Mouse (Mus musculus): ENCODE measurements around the gene Gm21969. TPM values are rescaled to one million over a fixed set of nuclear protein-coding genes. Genes with fewer than 3 reads are reported as not detected.
A peak's percentile ranks its signal among the peaks of the same experiment; 100 is the strongest.

Gene Gm21969
- polyA plus RNA-seq, 1 experiment, result 0.02 TPM

DNA sequence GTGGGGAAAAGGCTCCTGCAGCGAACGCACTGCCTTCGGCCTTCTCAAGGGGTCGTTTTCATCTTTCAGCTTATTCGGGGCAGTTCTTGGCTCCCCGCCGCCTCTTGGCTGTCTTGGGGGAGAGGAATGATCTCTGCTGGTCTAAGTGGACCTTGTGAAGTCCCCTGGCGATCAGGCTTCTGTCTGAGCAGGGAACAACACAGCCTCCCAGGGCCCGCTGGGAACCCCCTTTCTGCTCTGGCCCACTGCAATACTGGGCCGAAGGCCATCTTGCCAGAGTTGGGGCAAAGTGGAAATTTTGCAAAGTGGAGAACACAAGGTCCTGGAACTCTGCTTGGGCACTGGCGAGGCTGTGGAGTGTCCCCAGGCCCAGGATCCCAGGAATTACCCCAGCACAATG is 18.3 kb upstream of the Gm21969 start:
- Histone ChIP-seq H3K27me3 (replicated peaks; ENCODE audit: control insufficient read depth, insufficient read depth, low read length) (no peaks in the 10 kb centered on the region), H3K36me3 (ENCODE audit: control insufficient read depth, insufficient read depth, low read length) (no peaks in the 10 kb centered on the region), H3K4me3 (ENCODE audit: insufficient read depth, low read depth, low read length) (no peak overlapping the region), H3K4me1 (ENCODE audit: control insufficient read depth, insufficient read depth, low read length) (peaks cover 13% of the 10 kb centered on the region), H3K27ac (ENCODE audit: insufficient read depth, low read depth, low read length) (no peak overlapping the region)
- TF ChIP-seq POLR2A (IDR thresholded peaks at IDR 0.05; ENCODE audit: low read depth, low read length) (no peak), CTCF (conservative IDR thresholded peaks at IDR 0.05; ENCODE audit: insufficient read depth, insufficient read length, low read depth, low read length) (no peak)
- DNase-seq, result no peak
- 79% methylated on average over 11 of the region's 11 CpGs for WGBS

- no peaks in the 10 kb centered on the region for H3K27me3 ChIP-seq (replicated peaks; ENCODE audit: control insufficient read depth, insufficient read depth, low read length)
- peaks cover 13% of the 10 kb centered on the region for H3K4me1 ChIP-seq (ENCODE audit: control insufficient read depth, insufficient read depth, low read length)
- TF ChIP-seq CTCF (conservative IDR thresholded peaks at IDR 0.05; ENCODE audit: insufficient read depth, insufficient read length, low read depth, low read length) (no peak), POLR2A (IDR thresholded peaks at IDR 0.05; ENCODE audit: low read depth, low read length) (no peak)
- H3K27ac ChIP-seq (ENCODE audit: insufficient read depth, low read depth, low read length), result no peak overlapping the region
- no peaks in the 10 kb centered on the region for H3K36me3 ChIP-seq (ENCODE audit: control insufficient read depth, insufficient read depth, low read length)
- WGBS, result 83% methylated on average over 7 of the region's 7 CpGs
- H3K4me3 ChIP-seq (ENCODE audit: insufficient read depth, low read depth, low read length), result no peak overlapping the region
- DNase-seq, result no peak
Measured at GRCm38 (mm10) chr4:139585713-139586112, 17.3 kb upstream of the Gm21969 start.

GRCm38 (mm10) chr4:139587370-139587769 is 15.6 kb upstream of the Gm21969 start:
- DNase-seq, result peak; percentile 69
- Histone ChIP-seq H3K36me3 (ENCODE audit: control insufficient read depth, insufficient read depth, low read length) (no peaks in the 10 kb centered on the region), H3K4me3 (ENCODE audit: insufficient read depth, low read depth, low read length) (no peak overlapping the region), H3K27me3 (replicated peaks; ENCODE audit: control insufficient read depth, insufficient read depth, low read length) (no peaks in the 10 kb centered on the region), H3K27ac (ENCODE audit: insufficient read depth, low read depth, low read length) (no peak overlapping the region), H3K4me1 (ENCODE audit: control insufficient read depth, insufficient read depth, low read length) (no peaks in the 10 kb centered on the region; the same call in 1 of the 2 replicates)
- WGBS, result 77% methylated on average over 4 of the region's 4 CpGs
- TF ChIP-seq CTCF (conservative IDR thresholded peaks at IDR 0.05; ENCODE audit: insufficient read depth, insufficient read length, low read depth, low read length), result no peak
- TF ChIP-seq POLR2A (IDR thresholded peaks at IDR 0.05; ENCODE audit: low read depth, low read length), result no peak

GRCm38 (mm10) chr4:139587773-139588172 is 15.2 kb upstream of the Gm21969 start:
- no peak for DNase-seq
- H3K27ac ChIP-seq (ENCODE audit: insufficient read depth, low read depth, low read length), result no peak overlapping the region
- WGBS, result 80% methylated on average over 4 of the region's 4 CpGs
- H3K4me3 ChIP-seq (ENCODE audit: insufficient read depth, low read depth, low read length), result no peak overlapping the region
- no peaks in the 10 kb centered on the region for H3K27me3 ChIP-seq (replicated peaks; ENCODE audit: control insufficient read depth, insufficient read depth, low read length)
- no peaks in the 10 kb centered on the region; the same call in 1 of the 2 replicates for H3K4me1 ChIP-seq (ENCODE audit: control insufficient read depth, insufficient read depth, low read length)
- TF ChIP-seq CTCF (conservative IDR thresholded peaks at IDR 0.05; ENCODE audit: insufficient read depth, insufficient read length, low read depth, low read length) (no peak), POLR2A (IDR thresholded peaks at IDR 0.05; ENCODE audit: low read depth, low read length) (no peak)
- H3K36me3 ChIP-seq (ENCODE audit: control insufficient read depth, insufficient read depth, low read length), result no peaks in the 10 kb centered on the region

- TF ChIP-seq POLR2A (IDR thresholded peaks at IDR 0.05; ENCODE audit: low read depth, low read length) (no peak), CTCF (conservative IDR thresholded peaks at IDR 0.05; ENCODE audit: insufficient read depth, insufficient read length, low read depth, low read length) (no peak)
- Histone ChIP-seq H3K27ac (ENCODE audit: insufficient read depth, low read depth, low read length) (no peak overlapping the region), H3K27me3 (replicated peaks; ENCODE audit: control insufficient read depth, insufficient read depth, low read length) (no peaks in the 10 kb centered on the region), H3K36me3 (ENCODE audit: control insufficient read depth, insufficient read depth, low read length) (no peaks in the 10 kb centered on the region), H3K4me3 (ENCODE audit: insufficient read depth, low read depth, low read length) (no peak overlapping the region), H3K4me1 (ENCODE audit: control insufficient read depth, insufficient read depth, low read length) (no peaks in the 10 kb centered on the region; the same call in 1 of the 2 replicates)
- WGBS, result 74% methylated on average over 5 of the region's 5 CpGs
- DNase-seq, result no peak
Measured at GRCm38 (mm10) chr4:139589351-139590027, 13.5 kb upstream of the Gm21969 start.

DNA sequence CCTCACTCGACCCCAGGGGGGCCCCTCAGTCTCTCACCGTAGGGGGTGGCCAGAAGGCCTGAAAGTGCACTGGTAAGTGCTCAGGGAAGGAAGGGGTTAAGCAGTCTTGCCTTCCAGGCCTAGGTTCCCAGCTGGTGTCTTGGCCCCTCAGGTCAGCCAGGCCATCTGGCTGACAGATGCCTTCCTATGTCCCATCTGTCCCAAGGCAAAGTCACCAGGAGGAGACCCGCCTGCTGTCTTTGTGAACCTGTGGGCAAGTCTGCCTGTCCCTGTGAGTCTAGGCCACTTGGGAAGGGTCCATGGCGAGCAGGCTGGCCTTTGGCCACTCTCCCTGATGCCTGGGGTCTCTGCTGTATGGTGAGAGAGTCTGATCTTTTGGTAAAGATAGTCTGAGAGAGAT is 12.5 kb upstream of the Gm21969 start:
- Histone ChIP-seq H3K4me1 (ENCODE audit: control insufficient read depth, insufficient read depth, low read length) (no peaks in the 10 kb centered on the region; the same call in 1 of the 2 replicates), H3K27ac (ENCODE audit: insufficient read depth, low read depth, low read length) (no peak overlapping the region), H3K4me3 (ENCODE audit: insufficient read depth, low read depth, low read length) (no peak overlapping the region), H3K27me3 (replicated peaks; ENCODE audit: control insufficient read depth, insufficient read depth, low read length) (no peaks in the 10 kb centered on the region), H3K36me3 (ENCODE audit: control insufficient read depth, insufficient read depth, low read length) (no peaks in the 10 kb centered on the region)
- WGBS, result 57% methylated on average over 4 of the region's 4 CpGs
- TF ChIP-seq CTCF (conservative IDR thresholded peaks at IDR 0.05; ENCODE audit: insufficient read depth, insufficient read length, low read depth, low read length), result no peak
- no peak for DNase-seq

DNA sequence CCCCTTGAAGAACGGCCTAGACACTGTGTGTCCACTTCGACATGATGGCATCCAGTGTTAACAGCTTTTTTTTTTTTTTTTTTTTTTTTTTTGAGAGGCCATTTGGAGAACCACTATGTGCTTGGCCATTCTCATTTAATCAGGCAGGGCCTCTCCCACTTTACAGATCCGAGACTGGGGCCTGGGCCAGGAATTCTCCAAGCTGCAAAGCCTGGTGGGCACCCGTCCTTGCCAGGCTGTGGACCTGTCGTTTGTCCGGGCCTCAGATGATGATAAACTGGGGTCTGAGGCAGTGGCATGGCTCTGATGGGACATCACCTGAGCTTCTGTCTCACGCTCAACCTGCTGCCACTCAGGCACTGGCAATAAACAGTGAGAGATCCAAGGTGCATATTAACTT is 10.1 kb upstream of the Gm21969 start:
- no peak for DNase-seq
- 68% methylated on average over 7 of the region's 7 CpGs for WGBS

More for the DNA sequence above, 10.1 kb upstream of the Gm21969 start:
- Histone ChIP-seq H3K4me1 (ENCODE audit: control insufficient read depth, insufficient read depth, low read length) (peaks cover 10% of the 10 kb centered on the region), H3K4me3 (ENCODE audit: insufficient read depth, low read depth, low read length) (no peak overlapping the region), H3K36me3 (ENCODE audit: control insufficient read depth, insufficient read depth, low read length) (no peaks in the 10 kb centered on the region), H3K27ac (ENCODE audit: insufficient read depth, low read depth, low read length) (no peak overlapping the region), H3K27me3 (replicated peaks; ENCODE audit: control insufficient read depth, insufficient read depth, low read length) (no peaks in the 10 kb centered on the region)
- TF ChIP-seq POLR2A (IDR thresholded peaks at IDR 0.05; ENCODE audit: low read depth, low read length) (no peak), CTCF (conservative IDR thresholded peaks at IDR 0.05; ENCODE audit: insufficient read depth, insufficient read length, low read depth, low read length) (no peak)

Data from kidney, adult 2 months (tissue).